ENCODE assay signal across 14 mouse cellular contexts in the genomic region with DNA sequence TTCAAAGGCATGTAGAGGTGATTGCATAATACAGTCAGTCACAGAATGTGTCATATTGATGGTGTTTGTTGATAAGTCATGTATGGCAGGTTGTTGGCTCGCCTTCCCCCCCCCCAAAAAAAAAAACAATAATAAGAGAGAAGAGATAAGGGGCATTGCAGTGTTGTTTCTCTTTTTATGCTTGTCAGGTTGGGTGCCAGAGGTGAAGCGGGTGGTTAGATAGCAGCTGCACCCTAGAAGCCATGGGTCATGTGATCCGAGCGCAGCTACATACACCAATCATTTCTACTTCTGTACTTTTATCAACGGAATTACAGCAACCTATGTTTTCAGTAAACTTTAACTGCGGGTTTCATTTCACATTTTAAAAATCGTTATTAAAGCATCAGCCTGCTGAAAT.
"Had no signal": no experiment of that assay in that cellular context is flagged by ENCODE, and none has a peak within 500 bp of the region (broad histone marks: within the 10 kb centered on the region; RNA-seq: fewer than 3 reads in every experiment).

No protein-coding gene starts in this region.

- H3K36me3 ChIP-seq: limb, embryonic 12.5 days; liver, embryonic 13.5 days; lung, embryonic 15.5 days; neural tube, embryonic 12.5 days; stomach, embryonic 15.5 days had no signal

- H3K27ac ChIP-seq: limb, embryonic 12.5 days; liver, embryonic 13.5 days; lung, embryonic 15.5 days; macrophage; neural tube, embryonic 12.5 days; stomach, embryonic 15.5 days had no signal

- H3K4me3 ChIP-seq: limb, embryonic 12.5 days; liver, embryonic 13.5 days; lung, embryonic 15.5 days; neural tube, embryonic 12.5 days; stomach, embryonic 15.5 days had no signal

- H3K9me3 ChIP-seq: limb, embryonic 12.5 days; liver, embryonic 13.5 days; lung, embryonic 15.5 days; neural tube, embryonic 12.5 days; stomach, embryonic 15.5 days had no signal

- H3K4me1 ChIP-seq: neural tube, embryonic 12.5 days; stomach, embryonic 15.5 days had no signal

- H3K4me2 ChIP-seq: limb, embryonic 12.5 days; liver, embryonic 13.5 days; lung, embryonic 15.5 days; neural tube, embryonic 12.5 days; stomach, embryonic 15.5 days had no signal

- DNase-seq: kidney, adult 2 months; kidney, postnatal 25 days; liver; liver, embryonic 13.5 days; liver, postnatal 0 days; lung, postnatal 14 days; retina, postnatal 1 day; right cerebral cortex, postnatal 14 days had no signal

- H3K9ac ChIP-seq: limb, embryonic 12.5 days; liver, embryonic 13.5 days; liver, postnatal 0 days; lung, embryonic 15.5 days; neural tube, embryonic 12.5 days; stomach, embryonic 15.5 days had no signal

- ATAC-seq: intestine, embryonic 16.5 days; liver, postnatal 0 days had no signal

- H3K27me3 ChIP-seq: limb, embryonic 12.5 days; liver, embryonic 13.5 days; lung, embryonic 15.5 days; neural tube, embryonic 12.5 days; stomach, embryonic 15.5 days had no signal
